Mouse (Mus musculus) brain, embryonic 14.5 days (tissue): ENCODE measurements around the gene Sulf2. TPM values are rescaled to one million over a fixed set of nuclear protein-coding genes. Genes with fewer than 3 reads are reported as not detected.

Source experiments
- DNase-seq: peaks from one replicate; pipeline ENCODE4 v3.0.0-alpha.2; 2011; ENCODE audit warnings: low read depth
- CTCF ChIP-seq: fragments of 200-500 bp; IDR thresholded peaks from 2 replicates; pipeline ENCODE4 v1.5.1; 2012; ENCODE audit warnings: inconsistent platforms, mild to moderate bottlenecking, moderate library complexity, borderline replicate concordance; ENCODE audit not compliant: insufficient read depth, insufficient read length; ENCODE audit errors: extremely low read depth
- POLR2A ChIP-seq: fragments of 200-500 bp; IDR thresholded peaks from 2 replicates; pipeline ENCODE4 v1.6.1; 2012; ENCODE audit warnings: mild to moderate bottlenecking, inconsistent platforms, borderline replicate concordance; ENCODE audit not compliant: poor library complexity, insufficient read depth, insufficient read length, severe bottlenecking; ENCODE audit errors: extremely low read depth
- polyA plus RNA-seq: library from polyadenylated mRNA; depleted of rRNA; stranded (reverse); fragments of >200 nt; gene quantifications from 2 replicates; pipeline ENCODE4 v1.2.3, GENCODE M21; 2012

The Sulf2 gene
- polyA plus RNA-seq, 1 experiment: 170 TPM

- TF ChIP-seq POLR2A (no peak), CTCF (no peak)
- no peak for DNase-seq
Measured at GRCm38 (mm10) chr2:166167387-166167786, 11.9 kb upstream of the Sulf2 start.

- peak; percentile 73 for DNase-seq
- TF ChIP-seq POLR2A (no peak), CTCF (no peak)
Measured at GRCm38 (mm10) chr2:166165396-166165795, 9.9 kb upstream of the Sulf2 start.

GRCm38 (mm10) chr2:166164601-166165000, 9.1 kb upstream of the Sulf2 start:
- no peak for DNase-seq
- no peak for TF ChIP-seq POLR2A

GRCm38 (mm10) chr2:166163917-166164316, 8.5 kb upstream of the Sulf2 start:
- DNase-seq: peak; percentile 68
- TF ChIP-seq CTCF (no peak), POLR2A (no peak)

- DNase-seq: peak; percentile 44
- TF ChIP-seq POLR2A (no peak), CTCF (no peak)
Measured at GRCm38 (mm10) chr2:166163252-166163651, 7.8 kb upstream of the Sulf2 start.

- DNase-seq: no peak
- TF ChIP-seq CTCF (no peak), POLR2A (no peak)
Measured at GRCm38 (mm10) chr2:166162160-166162559, 6.7 kb upstream of the Sulf2 start.

- DNase-seq: no peak
- TF ChIP-seq POLR2A (no peak), CTCF (no peak)
Measured at GRCm38 (mm10) chr2:166159276-166159675, 3.8 kb upstream of the Sulf2 start.

GRCm38 (mm10) chr2:166157767-166158561, 2.5 kb upstream of the Sulf2 start:
- no peak for DNase-seq
- TF ChIP-seq CTCF (no peak), POLR2A (no peak)

GRCm38 (mm10) chr2:166157144-166157543, 1.7 kb upstream of the Sulf2 start:
- no peak for DNase-seq
- TF ChIP-seq CTCF: no peak
- no peak for TF ChIP-seq POLR2A

GRCm38 (mm10) chr2:166156122-166156521, 659 bp upstream of the Sulf2 start:
- TF ChIP-seq POLR2A (no peak), CTCF (no peak)
- DNase-seq: no peak

GRCm38 (mm10) chr2:166154749-166155453, 562 bp downstream of the Sulf2 start:
- no peak for DNase-seq
- TF ChIP-seq CTCF: no peak
- 0 out of 2 replicates have a peak, but pooled peaks have one; percentile 16 for TF ChIP-seq POLR2A
